Mouse (Mus musculus): ENCODE results near the gene Ckmt1.
"Not testable (repeated sequence)": the region's sequence is repeated elsewhere in the genome, so short reads cannot be mapped to it uniquely, and the experiment has no call there.

Ckmt1 gene

DNA sequence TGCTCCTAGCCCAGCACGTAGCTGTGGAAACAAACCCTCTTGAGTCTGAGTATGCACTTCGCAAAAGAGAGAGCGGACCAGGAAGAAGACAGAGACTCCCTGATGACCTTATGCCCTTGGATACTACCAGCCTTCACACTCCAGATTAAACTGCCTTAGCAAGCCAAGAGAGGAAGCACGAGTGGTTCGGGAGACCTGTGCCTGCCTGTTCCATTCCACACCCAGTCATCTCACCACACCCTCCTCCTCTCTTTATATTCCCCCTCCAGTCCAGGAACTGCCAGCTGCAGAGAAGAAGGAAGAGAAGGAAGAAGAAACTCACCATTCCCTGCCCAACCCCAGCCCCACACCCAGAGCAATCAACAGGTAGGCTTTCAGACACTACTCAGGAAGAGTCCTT, at the start of gene Ckmt1:
Gene Ckmt1 (plus strand): TSS at position 221 of the 400 bp plus-strand sequence.
- no peak for DNase-seq

DNA sequence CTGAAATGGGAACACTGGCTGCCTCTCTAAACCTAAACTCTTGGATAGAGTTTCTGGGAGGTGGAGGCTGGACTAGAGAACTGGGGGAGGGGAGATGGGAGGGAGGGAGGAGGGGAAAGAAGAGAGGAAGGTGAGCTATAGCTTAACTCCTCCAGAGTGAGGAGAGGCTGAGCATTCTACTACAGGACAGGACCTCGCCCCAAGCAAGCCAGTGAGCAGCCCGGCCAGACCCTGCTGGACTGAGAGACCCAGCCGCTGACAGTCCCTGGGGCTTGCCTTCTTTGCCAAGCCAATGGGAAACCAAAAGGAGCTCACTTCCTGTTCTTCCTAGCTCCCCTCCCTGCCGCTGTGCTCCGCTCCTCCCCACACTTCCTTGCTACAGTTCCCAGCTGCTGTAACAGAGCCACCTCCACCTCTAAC, 48.5 kb upstream of the Ckmt1 start:
- no peak for DNase-seq

DNA sequence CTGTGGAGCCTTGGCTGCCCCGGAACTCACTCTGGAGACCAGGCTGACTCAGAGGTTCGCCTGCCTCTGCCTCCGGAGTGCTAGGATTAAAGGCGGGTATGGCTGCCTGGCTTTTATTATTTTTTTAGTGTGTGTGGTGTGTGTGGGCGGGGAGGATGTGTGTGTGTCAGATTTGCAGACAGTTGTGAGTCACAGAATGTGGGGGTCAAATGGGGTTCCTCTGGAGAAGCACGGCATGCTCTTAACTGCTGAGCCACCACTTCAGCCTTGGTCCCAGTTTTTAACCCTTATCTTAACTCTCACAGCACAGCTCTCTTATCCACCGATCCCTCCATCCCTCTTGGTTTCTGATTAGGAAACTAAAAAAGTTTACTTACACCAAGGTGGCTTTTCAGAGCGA, 41.2 kb upstream of the Ckmt1 start:
- no peak for DNase-seq

DNA sequence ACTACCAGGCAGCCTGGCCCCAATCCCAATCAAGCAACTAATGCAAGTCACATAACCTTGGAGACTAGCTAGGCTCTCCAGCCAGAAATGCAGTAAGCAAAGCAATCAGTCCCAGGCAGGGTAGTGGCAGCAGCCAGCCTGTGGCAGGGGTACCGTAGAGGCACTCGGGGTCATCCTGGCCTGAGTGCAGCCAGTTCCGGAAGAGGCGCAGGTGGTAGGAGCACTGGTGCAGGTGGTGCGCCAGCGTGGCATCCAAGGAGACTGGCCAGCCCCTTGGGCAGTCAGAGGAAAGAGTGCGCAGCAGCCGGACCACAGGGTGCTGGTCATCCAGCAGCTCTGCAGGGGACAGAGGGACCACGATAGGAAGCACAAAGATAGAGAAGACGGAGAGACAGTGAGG, 34.5 kb upstream of the Ckmt1 start:
- no peak for DNase-seq

DNA sequence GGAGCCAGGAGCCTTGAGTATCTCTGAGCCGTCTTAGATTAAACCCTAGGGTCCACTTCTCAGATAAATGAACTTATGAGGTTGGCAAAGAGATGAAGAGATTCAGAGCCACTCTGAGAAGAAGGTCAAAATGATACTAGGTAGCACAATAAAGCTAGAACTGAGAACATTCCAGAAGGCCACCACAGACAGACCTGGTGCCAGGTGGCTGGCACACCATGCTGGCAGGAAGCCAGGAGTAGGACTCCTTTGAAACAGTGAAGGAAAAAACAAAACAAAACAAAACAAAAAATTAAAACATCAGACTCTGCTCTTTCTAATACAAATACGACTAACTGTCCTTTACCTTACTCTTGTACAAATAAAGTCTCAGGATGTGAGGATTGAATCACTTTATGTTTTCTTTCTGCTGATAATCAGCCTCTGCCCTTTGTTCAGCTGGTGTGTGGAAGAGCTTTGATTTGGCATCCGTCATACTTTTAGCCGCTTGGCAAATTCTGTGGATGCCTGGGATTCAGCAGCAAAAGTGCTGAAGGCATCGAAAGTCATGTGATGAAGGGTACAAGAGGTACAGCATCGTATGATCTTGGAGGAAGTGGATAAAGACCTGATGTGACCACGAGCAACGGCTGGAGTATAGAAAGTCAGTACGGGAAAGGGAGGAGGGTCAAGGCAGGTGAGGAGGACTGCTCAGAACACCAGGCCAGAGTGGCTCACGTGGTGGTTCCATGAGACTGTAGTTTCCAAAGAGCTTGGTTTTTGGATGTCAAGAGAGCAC, 33.6 kb upstream of the Ckmt1 start:
- no peak for DNase-seq

DNA sequence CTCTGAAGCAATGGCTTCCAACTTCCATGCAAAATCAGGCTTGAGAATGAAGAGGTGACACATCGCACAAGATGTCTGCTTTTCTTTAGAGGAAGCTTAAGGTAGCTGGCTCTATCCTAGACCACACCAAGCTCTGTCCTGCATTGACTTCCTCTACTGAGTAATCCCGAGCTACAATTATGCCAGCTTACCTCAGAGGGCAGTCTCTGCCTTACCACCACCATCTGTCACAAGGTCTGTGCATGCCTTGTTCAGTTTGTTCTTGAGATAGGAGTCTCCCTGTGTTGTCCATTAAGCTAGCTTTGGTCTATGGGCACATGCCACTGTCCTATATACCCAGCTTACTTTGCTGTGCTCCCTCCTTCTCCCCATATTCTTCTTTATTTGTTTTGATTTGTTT, 28.0 kb upstream of the Ckmt1 start:
- DNase-seq: no peak

DNA sequence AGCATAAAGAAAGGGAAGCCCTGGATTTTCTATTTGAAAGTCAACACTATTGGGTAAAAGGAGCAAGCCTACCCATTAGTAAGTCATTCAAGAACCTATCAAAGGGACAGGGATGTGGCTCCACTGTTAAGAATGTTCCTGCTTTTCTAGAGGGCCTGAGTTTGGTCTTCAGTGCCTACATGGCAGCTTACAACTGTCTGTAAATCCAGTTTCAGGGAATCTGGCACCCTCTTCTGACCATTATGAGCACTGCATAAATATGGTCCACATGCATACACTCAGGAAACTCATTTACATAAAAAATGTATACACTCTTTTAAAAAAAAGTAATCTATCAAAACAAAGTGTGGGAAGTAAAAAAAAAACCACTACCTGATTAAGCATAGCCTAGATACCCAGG, 18.5 kb upstream of the Ckmt1 start:
- no peak for DNase-seq

DNA sequence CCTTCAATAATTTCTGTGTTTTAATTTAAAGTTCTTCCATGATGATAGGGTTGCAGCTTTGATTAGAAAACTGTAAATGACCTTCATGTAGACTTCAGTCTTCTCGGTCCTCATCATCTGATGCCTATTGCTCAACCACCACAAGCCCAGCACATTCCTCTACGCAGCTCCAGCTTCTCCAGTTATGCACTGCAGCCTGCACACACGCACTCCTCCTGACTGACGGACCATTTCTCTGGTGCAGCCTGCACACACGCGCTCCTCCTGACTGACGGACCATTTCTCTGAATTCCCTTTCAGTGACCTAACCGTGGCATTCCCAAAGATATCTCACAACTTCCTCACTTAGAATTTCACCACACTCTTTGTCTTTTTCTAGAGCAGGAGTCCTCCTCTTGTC, 4.4 kb upstream of the Ckmt1 start:
- DNase-seq: no peak

DNA sequence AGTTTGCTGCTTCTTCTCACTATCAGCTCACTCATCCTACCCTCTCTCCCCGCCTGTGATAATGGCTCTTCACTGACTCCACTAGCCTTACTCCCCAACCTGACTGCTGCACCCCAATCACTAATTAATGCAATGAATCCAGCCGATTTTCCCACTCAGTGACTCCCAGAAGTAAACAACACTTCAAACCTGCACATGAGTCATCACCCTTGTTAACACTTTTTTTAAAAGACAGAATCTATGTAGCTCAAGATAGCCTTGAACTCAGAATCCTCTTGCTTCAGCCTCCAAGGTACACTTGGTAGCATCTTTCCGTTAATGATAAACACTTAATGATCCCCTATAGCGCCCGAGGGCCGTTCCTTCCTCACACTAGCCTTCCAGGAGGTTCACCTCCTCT, 3.1 kb upstream of the Ckmt1 start:
- no peak for DNase-seq

DNA sequence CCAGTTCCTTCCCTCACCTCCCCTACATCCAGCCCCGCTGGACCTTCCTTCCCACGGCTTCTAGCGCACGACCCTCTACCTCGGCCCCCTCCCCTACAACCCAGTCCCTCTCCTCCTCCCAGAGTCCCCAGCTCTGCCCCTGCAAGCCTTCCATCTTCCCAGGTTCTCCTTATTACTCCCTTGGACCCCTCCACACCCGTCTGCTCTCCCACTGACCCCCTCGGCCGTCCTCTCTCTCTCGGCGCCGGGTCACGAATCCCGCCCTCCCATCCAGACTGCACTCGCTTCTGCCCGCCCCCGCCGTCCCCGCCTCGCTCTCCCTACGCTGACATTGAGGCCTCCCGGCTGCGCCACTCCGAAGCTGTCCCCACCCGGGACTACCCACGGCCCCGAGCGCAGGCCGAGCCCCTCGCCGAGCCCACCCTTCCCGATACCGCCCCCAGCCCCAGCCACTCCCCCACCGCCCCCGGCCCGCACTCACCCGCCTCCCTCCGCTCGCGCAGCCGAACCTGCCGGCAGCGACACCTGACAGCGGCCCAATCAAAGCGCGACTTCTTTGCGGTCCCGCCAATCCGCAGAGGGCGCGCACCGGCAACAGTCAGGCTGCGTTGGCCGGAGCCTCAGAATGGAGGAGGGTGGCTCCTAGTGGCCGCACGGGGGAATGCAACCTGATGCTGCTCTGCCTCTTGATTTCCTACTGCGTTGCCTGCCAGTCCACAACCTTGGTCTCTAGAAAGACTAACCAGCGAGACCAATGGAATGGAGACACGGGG, 2.5 kb upstream of the Ckmt1 start, which contains the start of gene Ppip5k1:
Gene Ppip5k1 (minus strand): TSS at position 577 of the 773 bp plus-strand sequence.
- DNase-seq: peak; percentile 96 to 97

DNA sequence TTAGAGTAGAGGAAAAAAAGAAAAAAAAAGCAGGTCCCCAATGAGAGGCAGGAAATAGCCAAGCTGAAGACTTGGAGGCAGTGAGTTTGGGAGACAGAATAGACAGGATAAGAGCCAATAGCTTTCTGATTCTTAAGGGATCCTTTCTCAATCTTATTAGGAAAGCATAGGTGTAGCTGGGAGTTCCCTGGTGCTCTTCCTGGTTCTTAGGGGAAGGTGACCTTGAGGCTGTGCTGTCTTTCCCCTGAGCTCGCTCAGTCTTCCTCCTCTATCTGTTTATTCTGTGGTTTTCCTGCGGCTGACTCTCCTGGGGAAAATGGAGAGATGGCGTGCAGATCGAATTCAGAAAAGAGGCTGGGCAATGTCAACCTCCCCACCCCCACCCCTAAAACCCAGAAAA, 447 bp downstream of the Ckmt1 start:
- no peak for DNase-seq

DNA sequence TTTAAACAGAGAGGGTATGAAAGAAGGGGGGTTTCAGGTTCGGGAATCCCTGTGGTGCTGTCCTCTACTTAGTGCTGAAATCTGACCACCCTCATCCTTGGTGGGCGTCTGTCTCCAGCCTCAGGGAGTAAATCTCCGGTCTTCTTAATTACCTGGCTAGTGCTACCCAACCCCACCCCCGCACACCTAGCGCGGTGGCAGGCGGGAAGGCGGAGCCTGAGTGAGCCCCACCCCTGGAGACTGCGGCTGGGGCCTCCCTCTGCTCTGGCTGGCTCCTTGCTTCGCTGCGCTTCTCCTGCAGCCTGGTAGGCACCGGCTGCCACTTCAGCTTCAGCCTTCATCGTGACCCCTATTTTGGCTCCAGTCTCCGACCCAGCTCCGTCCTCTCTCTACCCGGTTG, 867 bp downstream of the Ckmt1 start:
- DNase-seq: peak; percentile 32 to 47

DNA sequence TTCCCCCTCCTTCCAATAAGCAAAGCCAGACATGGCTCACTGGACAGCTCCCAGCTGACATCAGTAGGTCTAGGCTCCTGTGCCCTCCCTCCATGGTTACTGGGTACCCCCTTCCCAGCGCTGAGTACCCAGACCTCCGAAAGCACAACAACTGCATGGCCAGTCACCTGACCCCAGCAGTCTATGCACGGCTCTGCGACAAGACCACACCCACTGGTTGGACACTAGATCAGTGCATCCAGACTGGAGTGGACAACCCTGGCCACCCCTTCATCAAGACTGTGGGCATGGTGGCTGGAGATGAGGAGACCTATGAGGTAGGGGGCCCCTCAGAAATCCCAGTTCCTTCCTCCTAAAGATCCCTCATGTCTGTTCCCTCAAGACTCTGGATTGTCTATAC, 1.9 kb downstream of the Ckmt1 start:
- no peak for DNase-seq

DNA sequence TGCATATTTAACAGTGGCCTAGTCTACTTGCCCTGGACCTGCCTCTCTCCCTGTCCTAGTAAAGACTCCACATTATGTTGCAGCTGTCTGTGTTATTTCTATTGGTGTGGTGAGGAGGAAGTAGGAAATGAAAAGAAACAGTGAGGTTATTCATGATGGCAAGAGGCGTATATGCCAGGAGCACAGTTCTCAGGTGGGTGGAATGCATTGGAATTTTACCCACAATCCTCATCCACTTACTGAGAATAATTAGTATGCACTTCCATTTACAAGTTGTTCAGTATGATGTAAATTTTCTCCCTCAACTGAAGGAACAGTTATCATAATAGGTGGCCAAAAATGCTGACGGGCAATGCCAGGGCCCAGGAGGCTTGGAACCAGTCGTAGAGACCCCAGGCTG, 6.1 kb downstream of the Ckmt1 start:
- no peak for DNase-seq

DNA sequence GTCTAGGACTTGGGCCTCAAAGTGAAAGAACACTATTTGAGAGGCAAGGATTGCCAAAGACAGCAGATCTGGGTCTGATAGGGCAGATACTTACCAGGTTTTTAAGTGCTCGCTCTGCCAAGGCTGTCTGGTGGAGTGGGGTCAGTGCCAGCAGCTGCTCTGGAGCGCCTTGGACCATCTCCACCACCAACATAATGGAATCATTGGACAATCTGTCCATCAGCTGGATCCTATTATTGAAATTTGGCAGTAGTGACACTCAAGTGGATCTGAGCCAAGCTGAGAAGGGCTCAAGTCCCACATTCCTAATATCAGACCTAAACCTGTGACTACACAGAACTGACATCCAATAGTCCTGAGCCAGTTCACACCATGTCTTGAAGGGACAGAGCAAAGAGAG, 11.3 kb downstream of the Ckmt1 start:
- DNase-seq: no peak

DNA sequence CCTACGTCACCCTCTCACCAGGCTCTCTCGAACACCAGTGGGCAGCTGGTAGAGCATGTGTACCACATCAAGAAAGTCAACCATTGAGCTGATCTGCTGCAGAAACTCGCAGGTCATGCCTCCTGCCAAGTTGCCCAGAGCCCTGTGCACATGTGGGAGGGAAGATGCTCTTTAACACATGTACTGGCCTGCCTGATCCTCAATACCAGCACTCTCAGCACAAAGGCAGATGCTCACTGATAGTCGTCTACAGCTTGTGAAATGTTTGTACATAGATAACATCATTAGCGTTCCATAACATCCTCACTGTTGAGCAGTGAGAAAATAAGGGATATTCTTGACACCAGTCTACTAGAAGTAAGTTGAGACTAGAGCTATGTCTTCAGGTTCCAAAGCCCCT, 13.4 kb downstream of the Ckmt1 start:
- DNase-seq: no peak

DNA sequence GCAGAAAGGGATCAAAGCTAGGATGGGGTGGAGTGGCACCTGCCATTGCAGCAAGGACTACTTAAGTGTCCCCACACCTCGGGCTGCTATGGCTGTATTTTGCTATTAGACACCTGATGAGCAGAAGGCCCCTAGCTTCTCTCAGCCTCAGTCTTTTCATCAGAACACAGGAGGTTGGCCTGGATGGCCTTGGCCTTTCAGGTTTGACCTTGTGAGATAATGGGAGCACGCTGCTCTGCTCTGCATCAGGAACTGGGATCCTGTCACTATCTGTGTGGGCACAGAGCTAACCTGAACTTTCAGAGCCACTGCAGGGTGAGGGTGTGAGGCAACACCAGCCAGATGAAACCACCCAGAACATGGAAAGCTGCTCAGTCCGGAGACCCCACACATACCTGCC, 14.8 kb downstream of the Ckmt1 start:
- DNase-seq: no peak

DNA sequence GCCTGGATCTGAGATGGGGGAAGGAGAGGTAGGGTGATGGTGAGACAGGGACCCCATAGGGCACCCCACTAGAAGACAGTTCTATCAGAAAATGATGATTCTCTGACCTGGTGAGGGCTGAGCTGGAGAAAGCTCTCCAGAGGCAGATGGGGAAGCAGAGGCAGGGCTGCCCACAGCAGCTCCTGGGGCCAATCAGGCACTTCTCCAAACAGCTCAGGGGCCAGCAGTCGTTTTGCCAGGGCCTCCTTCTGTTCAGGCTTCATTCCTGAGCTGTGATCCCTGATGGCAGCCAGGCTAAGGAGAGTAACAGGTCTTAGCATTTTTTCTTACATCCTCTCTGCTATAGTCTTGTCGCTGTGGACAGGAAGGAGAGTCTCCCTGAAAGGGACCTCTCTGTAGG, 17.3 kb downstream of the Ckmt1 start:
- no peak for DNase-seq

DNA sequence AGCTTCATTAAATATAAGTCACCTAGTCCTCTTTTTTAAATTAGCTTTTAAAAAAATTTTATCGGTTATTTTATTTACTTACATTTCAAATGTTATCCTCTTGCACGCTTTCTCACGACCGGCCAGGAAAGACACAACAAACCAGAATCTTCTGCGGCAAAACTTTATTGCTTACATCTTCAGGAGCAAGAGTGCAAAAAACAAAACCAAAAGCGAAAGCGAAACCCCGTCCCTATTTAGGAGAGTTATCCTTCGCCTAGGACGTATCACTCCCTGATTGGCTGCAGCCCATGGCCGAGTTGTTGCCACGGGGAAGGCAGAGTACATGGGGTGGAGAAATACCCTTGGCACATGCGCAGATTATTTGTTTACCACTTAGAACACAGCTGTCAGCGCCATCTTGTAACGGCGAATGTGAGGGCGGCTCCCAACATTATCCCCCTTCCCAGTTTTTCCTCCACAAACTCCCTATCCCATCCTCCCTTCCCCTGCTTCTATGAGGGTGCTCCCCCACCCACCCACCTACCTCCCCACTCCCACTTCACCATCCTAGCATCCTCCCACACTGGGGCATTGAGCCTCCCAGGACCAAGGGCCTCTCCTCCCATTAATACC, 29.6 kb downstream of the Ckmt1 start, which contains the start of gene Strc:
Gene Strc (minus strand): TSS at position 208 of the 615 bp plus-strand sequence.
- not testable (repeated sequence) for DNase-seq

DNA sequence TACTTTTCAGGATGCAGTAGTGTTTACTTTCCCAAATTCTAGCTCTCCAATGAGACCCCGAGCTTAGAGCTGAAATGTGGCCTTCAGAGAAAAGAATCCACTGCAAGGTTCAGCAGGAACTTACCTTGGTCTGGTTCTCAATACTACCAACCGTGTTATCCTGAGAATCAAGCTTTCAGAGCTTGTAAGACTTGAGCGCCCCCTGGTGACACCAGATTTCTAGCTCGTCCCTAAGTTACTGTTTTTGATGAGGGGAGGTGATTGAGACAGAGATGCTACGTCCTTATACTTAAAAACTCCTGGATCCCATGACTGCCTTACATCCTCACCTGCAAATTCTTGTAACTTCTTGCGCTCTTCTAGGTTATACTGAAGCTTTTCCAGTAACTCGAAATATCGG, 39.1 kb downstream of the Ckmt1 start:
- peak; percentile 63 to 78 for DNase-seq

DNA sequence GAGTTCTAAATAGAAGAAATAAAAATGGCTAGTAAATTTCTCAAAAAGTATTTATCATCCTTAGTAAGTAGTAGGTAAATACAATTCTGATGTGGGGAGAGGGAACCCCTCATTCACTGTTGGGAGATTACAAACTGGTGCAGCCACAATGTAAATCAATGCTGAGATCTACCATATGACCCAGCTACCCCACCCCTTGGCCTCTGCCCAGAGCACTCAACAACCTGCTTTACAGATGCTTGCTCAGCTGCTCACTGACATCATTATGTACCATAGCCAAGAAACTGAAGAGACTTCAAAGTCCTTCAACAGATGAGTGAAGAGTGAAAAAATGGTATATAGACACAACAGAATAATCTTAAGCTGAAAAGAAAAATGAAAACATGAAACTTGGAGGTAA, 45.8 kb downstream of the Ckmt1 start:
- no peak for DNase-seq

DNA sequence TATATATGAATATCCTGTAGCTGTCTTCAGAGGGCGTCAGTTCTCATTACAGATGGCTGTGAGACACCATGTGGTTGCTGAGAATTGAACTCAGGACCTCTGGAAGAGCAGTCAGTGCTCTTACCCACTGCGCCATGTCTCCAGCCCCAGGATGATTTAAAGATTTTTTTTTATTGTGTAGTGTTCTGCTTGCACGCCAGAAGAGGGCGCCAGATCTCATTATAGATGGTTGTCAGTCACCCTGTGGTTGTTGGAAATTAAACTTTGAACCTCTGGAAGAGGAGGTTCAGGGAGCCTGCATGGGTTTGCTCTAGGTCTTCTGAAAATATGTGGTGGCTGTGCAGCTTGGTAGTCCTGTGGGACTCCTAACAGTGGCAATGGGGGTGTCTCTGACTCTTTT, 50.6 kb downstream of the Ckmt1 start:
- peak; percentile 62 for DNase-seq

DNA sequence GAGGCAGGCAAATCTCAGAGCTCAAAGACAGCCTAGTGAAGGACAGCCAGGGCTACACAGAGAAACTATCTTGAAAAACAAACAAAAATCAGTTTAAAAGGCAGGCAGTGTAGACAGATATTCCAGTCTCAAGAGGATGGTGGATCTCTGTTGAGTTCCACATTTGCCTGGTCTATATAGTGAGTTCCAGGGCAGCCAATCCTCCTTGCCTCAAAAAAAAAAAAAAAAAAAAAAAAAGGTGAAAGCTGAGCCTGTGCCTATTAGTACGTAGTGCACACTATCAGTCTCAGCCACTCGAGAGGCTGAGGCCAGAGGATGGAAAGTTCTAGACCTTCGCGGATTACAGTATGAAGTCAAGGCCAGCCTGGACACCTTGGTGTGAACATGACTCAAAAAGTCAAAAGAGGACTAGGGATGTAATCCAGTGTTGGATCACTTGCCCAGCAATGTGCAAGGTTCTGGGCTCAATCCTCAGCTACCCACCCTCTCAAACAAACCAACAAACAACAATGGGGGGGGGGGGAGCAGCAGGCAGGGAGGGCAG, 55.4 kb downstream of the Ckmt1 start:
- DNase-seq: no peak

Measured in thymus, postnatal 36 days (tissue).